Mouse (Mus musculus): ENCODE measurements around the gene S100a3. TPM values are rescaled to one million over a fixed set of nuclear protein-coding genes. Genes with fewer than 3 reads are reported as not detected.

S100a3 gene
- polyA plus RNA-seq, 1 experiment from 2014 or later, result 1.9 TPM

DNA sequence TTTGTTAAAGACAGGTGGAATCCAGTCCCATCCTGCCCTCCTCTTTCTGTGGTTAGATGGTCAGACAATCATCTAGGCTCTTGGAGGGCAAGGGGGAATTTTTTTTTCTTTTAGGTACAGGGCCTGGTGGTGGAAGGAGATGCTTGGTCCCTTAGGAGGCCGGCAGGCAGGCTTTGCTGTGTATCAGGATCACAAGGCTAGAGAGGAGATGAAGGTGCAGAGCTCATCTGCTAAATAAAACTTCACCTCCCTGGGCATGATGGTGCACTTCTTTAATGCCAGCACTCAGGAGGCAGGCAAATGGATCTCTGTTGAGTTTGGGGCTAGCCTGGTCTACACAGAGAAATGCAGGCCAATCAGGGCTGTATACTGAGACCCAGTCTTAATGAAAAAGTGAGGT, 55.5 kb downstream of the S100a3 start:
- H3K4me2 ChIP-seq, result no peak overlapping the region

DNA sequence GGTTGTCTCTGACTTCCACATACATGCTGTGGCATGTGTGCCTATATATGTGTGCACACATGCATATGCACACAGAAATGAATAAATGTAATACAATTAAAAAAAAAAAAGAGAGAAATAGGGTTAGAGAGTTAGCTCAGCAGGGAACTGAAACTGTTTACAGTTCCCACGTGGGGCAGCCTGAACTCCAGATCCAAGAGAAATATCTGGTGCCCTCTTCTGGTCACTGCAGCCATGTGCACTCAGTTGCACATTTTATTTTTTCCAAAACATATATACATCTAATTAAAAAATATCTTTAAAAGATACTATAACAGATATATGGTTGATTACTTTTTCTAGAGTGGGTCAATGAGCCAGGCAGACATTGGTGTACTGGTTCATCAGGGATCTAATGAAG, 57.2 kb downstream of the S100a3 start:
- Histone ChIP-seq H3K27ac (replicated peaks) (no peak overlapping the region), H3K36me3 (no peaks in the 10 kb centered on the region), H3K9ac (no peak overlapping the region), H3K4me2 (no peak overlapping the region), H3K4me3 (no peak overlapping the region), H3K27me3 (peaks cover 9% of the 10 kb centered on the region; the same call in 1 of the 2 replicates), H3K9me3 (no peaks in the 10 kb centered on the region), H3K4me1 (replicated peaks) (peaks cover 7% of the 10 kb centered on the region)
- WGBS, result 6% methylated on average over 1 of the region's 1 CpGs
- no peak for ATAC-seq (ENCODE audit: low read depth)

More for the DNA sequence above, 55.5 kb downstream of the S100a3 start:
- Histone ChIP-seq H3K27me3 (peaks cover 9% of the 10 kb centered on the region; the same call in 1 of the 2 replicates), H3K36me3 (no peaks in the 10 kb centered on the region), H3K4me1 (replicated peaks) (peaks cover 7% of the 10 kb centered on the region), H3K4me3 (no peak overlapping the region), H3K9me3 (no peaks in the 10 kb centered on the region), H3K27ac (replicated peaks) (no peak overlapping the region), H3K9ac (no peak overlapping the region)
- ATAC-seq (ENCODE audit: low read depth), result no peak
- WGBS, result 76% methylated on average over 1 of the region's 1 CpGs

DNA sequence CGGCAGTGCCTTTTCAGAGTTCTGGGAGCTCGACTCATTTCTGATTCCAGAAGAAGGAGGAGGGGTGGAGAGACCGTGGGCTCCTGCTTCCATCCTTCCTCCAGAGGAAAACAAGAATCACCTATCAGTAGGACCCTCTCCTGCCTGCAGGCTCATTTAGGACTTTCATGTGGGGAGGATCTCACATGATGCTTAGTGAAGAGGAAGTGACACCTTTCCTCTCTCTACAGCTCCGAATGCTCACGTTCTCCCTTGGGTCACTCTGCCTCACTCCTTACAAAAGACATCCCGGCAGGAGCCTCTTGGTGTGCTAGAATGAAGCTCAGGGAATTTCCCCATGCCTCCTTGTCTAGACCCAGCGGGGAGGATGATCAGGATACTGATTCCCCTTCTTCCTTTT, 61.2 kb downstream of the S100a3 start:
- Histone ChIP-seq H3K27ac (replicated peaks) (no peak overlapping the region), H3K9me3 (no peaks in the 10 kb centered on the region), H3K36me3 (no peaks in the 10 kb centered on the region), H3K9ac (no peak overlapping the region), H3K4me1 (replicated peaks) (peaks cover 18% of the 10 kb centered on the region), H3K4me2 (no peak overlapping the region), H3K27me3 (no peaks in the 10 kb centered on the region), H3K4me3 (no peak overlapping the region)
- no peak for ATAC-seq (ENCODE audit: low read depth)
- whole genome bisulfite sequencing, result 64% methylated on average over 7 of the region's 7 CpGs

DNA sequence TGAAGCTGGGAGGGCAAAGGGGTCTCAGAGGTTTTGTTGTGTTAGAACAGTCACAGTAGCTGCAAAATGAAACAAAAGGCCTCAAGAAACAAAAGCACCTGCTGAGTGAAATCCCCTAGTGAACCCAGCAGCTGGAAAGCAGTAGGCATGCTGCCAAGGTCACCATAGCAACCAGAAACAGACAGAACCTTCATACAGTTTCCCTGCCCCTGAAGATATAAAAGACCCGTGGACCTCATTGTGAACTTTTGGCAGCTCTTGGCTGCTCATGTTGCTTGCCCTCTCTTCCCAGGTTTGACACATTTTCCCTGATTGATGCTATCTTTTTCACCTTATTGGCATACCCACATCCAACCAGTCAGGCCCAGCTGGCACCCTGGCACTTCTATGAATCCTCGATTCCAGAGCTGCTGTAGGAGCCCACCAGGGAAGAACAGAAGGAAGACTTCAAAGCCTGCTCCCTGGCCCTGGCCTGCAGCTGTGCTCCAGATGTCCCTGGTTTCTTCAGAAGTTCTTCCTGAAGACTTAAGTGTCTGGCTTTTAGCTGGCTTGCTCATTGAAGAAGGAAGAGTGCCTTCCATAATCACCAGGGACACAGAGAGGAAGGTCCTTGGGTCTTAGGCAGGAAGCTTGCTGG, 63.2 kb downstream of the S100a3 start:
- no peak overlapping the region for H3K9ac ChIP-seq
- H3K27ac ChIP-seq (replicated peaks), result 0 out of 2 replicates have a peak overlapping the region, but pooled peaks have one; percentile 56
- no peaks in the 10 kb centered on the region for H3K9me3 ChIP-seq
- peaks cover 18% of the 10 kb centered on the region for H3K4me1 ChIP-seq (replicated peaks)
- H3K27me3 ChIP-seq, result no peaks in the 10 kb centered on the region
- no peaks in the 10 kb centered on the region for H3K36me3 ChIP-seq
- no peak overlapping the region for H3K4me2 ChIP-seq
- no peak overlapping the region for H3K4me3 ChIP-seq
- WGBS, result 17% methylated on average over 2 of the region's 2 CpGs
- ATAC-seq (ENCODE audit: low read depth), result peak; percentile 70

DNA sequence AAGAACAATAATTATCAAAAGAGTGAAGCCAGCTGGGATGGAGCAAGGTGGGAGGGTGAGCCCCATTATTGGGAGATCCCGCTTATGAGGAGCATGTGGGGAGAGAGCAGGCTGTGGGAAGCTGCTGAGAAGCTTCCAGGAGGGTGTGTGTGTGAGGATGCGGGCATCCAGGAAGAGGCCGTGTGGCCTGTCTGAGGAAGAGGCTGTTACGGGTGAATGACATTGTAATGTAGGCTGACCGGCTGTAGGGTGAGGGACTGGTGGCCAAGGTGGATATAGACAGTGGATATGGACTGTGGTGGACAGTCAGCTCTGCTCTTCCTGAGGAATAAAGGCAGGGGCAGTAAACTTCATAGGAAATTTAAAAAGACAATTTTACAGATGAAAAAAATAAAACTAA, 65.1 kb downstream of the S100a3 start:
- Histone ChIP-seq H3K27ac (replicated peaks) (no peak overlapping the region), H3K36me3 (no peaks in the 10 kb centered on the region), H3K4me3 (no peak overlapping the region), H3K9me3 (no peaks in the 10 kb centered on the region), H3K4me1 (replicated peaks) (peaks cover 18% of the 10 kb centered on the region), H3K4me2 (no peak overlapping the region), H3K9ac (no peak overlapping the region), H3K27me3 (no peaks in the 10 kb centered on the region)
- ATAC-seq (ENCODE audit: low read depth), result no peak
- WGBS, result 84% methylated on average over 5 of the region's 5 CpGs

DNA sequence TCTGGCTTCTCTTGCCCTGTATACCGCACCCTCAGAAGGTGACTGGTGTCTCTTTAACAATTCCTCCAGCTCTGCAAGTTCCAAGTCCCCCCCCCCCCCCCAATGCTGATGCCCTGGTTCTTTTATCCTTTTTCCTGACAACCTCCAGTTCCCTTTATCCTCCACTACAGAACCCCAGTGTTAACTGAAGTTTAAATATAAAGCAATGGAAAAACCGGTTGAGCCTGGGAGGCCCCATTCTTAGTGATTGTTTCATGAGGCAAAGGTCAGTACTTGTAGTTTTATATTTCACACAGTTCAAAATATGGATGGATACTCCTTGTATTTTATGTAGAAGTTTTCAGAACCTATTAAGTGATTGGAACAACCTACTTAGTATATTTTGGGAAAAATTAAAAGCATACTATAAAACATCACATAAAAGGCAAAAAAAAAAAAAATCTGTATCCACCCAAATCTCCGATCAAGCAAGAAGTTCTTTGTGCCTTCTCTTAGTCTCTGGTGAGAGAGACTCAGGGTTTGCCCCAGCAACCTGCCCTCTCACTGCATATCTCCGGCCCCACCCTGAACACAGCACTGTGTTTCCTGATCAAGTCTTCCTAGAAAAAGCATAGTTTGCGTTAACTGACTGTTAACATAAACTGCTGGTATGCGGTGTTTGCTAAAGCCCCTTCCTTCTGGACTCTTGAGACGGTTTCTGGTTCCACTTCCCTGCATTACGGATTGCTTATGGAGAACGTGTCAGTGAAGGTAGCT, 66.1 kb downstream of the S100a3 start:
- no peaks in the 10 kb centered on the region for H3K27me3 ChIP-seq
- ATAC-seq (ENCODE audit: low read depth), result no peak
- no peak overlapping the region for H3K4me3 ChIP-seq
- H3K4me1 ChIP-seq (replicated peaks), result peaks cover 18% of the 10 kb centered on the region
- 82% methylated on average over 9 of the region's 9 CpGs for WGBS
- no peak overlapping the region for H3K9ac ChIP-seq
- H3K4me2 ChIP-seq, result no peak overlapping the region
- H3K36me3 ChIP-seq, result no peaks in the 10 kb centered on the region
- H3K9me3 ChIP-seq, result no peaks in the 10 kb centered on the region
- no peak overlapping the region for H3K27ac ChIP-seq (replicated peaks)

DNA sequence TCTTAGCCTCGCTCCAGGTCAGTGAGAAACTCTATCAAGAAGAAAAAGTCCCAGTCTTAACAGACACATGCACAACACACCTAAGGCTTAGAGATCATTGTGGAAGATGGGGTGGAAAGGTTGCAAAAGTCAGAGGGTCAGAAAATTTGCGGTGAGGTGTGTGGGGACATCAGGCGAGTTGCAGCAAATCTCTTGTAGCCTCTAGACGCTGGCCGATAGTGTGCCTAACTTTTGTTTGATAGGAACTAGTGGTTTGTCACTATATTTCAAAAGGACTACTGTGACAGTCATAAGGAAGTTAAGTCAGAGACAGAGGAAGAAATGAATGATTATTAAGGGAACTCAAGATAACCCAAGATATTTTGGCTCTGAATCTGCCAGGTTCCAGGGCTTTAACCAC, 67.0 kb downstream of the S100a3 start:
- H3K4me3 ChIP-seq, result no peak overlapping the region
- 92% methylated on average over 5 of the region's 5 CpGs for WGBS
- no peaks in the 10 kb centered on the region for H3K36me3 ChIP-seq
- no peaks in the 10 kb centered on the region for H3K27me3 ChIP-seq
- H3K4me2 ChIP-seq, result no peak overlapping the region
- no peak overlapping the region for H3K9ac ChIP-seq
- peaks cover 18% of the 10 kb centered on the region for H3K4me1 ChIP-seq (replicated peaks)
- no peak overlapping the region for H3K27ac ChIP-seq (replicated peaks)
- no peaks in the 10 kb centered on the region for H3K9me3 ChIP-seq
- ATAC-seq (ENCODE audit: low read depth), result no peak

DNA sequence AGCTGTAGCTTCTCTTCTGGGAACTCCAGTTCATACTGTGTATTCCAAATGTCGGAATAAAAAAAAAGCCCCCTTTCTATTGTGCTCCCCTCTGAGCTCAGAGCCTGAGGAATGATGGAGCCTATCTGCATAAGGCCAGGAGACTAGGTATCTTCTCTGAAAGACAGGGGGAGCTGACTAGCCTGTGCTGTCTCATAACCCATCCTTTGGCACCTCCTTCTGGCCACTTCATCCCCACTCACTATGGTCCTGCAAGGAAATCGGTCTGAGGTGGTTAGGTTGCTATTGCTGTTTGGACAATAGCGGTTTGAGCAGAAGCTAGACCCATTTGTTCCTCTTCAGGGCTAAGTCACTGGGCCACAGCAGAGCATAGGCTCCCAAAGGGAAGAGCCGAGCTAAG, 67.4 kb downstream of the S100a3 start:
- Histone ChIP-seq H3K27ac (replicated peaks) (no peak overlapping the region), H3K36me3 (no peaks in the 10 kb centered on the region), H3K9me3 (no peaks in the 10 kb centered on the region), H3K4me3 (no peak overlapping the region), H3K9ac (no peak overlapping the region), H3K4me1 (replicated peaks) (peaks cover 18% of the 10 kb centered on the region), H3K4me2 (no peak overlapping the region), H3K27me3 (no peaks in the 10 kb centered on the region)
- no peak for ATAC-seq (ENCODE audit: low read depth)
- 60% methylated on average over 4 of the region's 4 CpGs for WGBS

DNA sequence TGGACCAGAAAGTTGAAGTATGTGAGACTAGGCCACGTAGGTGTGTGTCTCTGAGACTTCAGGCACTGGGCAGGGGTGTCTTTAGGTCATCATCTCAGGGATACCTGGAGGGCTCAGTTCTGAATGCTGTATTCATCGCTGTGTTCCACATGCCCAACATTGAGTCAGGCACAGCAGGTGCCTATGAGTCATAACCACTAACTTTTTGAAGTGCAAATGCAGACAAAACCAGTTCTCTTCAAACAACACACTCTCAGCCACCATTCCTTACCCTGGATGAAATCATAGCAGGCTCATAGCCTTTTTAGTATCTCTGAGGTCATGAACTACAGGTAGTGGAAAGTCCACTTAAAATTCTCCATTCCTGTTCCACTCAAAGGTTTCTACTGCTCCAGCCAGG, 68.9 kb downstream of the S100a3 start:
- H3K36me3 ChIP-seq, result no peaks in the 10 kb centered on the region
- no peaks in the 10 kb centered on the region for H3K27me3 ChIP-seq
- H3K9me3 ChIP-seq, result no peaks in the 10 kb centered on the region
- peaks cover 4% of the 10 kb centered on the region; the same call in 1 of the 2 replicates for H3K4me1 ChIP-seq (replicated peaks)
- H3K27ac ChIP-seq (replicated peaks), result no peak overlapping the region
- no peak overlapping the region for H3K4me2 ChIP-seq
- 72% methylated on average over 2 of the region's 2 CpGs for WGBS
- H3K9ac ChIP-seq, result no peak overlapping the region
- H3K4me3 ChIP-seq, result no peak overlapping the region
- ATAC-seq (ENCODE audit: low read depth), result no peak

DNA sequence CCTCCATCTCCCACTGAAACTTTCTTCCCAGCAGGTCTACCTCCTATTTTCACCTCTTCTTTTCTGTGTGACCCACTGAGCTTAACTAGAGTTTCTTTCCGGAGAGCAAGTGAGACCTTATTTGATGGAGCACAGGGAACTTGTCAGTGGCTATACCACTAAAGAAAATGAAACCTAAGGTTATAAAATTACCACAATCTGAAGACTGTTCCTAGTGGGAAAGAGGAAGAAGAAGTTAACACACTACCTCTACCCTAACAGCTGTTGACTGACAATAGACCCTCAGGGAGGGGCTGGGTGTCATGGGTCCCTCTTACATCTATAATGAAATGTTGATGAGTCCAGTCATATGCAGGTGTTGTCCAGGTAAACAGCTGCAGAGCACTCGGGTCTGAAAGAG, 71.6 kb downstream of the S100a3 start:
- Histone ChIP-seq H3K9me3 (no peaks in the 10 kb centered on the region), H3K27ac (replicated peaks) (no peak overlapping the region), H3K4me1 (replicated peaks) (no peaks in the 10 kb centered on the region), H3K27me3 (no peaks in the 10 kb centered on the region), H3K4me3 (no peak overlapping the region), H3K9ac (no peak overlapping the region), H3K36me3 (no peaks in the 10 kb centered on the region), H3K4me2 (no peak overlapping the region)
- ATAC-seq (ENCODE audit: low read depth), result no peak
- WGBS, result 83% methylated on average over 2 of the region's 2 CpGs

DNA sequence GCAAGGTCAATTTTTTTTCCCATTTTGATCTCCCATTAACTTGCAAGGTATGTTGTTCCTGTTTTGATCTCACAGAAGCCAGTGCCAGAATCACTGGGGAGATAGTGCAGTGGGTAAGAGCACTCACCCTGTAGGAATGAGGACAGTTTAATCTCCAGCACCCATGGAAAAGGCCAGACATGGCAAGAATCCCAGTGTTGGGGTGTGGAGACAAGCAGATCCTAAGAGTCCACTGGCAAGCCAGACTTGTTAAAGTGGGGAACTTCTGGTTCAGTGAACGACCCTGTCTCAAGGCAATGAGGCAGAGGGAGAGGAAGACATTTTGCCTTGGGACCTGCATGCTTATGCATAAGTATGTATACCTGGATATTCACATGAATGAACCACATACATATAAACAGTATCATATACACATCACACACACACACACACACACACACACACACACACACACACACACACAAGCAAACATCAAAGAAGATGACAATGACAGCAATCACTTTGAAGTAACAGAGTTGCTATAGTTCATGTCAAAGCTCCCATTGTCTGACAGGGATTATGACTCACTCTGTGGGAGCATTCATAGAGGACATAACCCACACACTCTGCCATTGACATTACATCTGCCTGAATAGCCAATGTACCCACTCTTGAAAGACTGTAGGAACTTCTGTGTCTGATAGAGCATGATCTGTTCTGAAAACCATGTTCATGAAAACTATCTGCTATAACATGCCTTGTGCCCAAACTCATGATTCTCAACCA, 78.3 kb downstream of the S100a3 start:
- Histone ChIP-seq H3K4me2 (no peak overlapping the region), H3K9ac (no peak overlapping the region), H3K27ac (replicated peaks) (no peak overlapping the region), H3K4me3 (no peak overlapping the region), H3K36me3 (no peaks in the 10 kb centered on the region), H3K27me3 (no peaks in the 10 kb centered on the region), H3K4me1 (replicated peaks) (no peaks in the 10 kb centered on the region), H3K9me3 (no peaks in the 10 kb centered on the region)
- 71% methylated on average over 1 of the region's 1 CpGs for whole genome bisulfite sequencing
- ATAC-seq (ENCODE audit: low read depth), result no peak

DNA sequence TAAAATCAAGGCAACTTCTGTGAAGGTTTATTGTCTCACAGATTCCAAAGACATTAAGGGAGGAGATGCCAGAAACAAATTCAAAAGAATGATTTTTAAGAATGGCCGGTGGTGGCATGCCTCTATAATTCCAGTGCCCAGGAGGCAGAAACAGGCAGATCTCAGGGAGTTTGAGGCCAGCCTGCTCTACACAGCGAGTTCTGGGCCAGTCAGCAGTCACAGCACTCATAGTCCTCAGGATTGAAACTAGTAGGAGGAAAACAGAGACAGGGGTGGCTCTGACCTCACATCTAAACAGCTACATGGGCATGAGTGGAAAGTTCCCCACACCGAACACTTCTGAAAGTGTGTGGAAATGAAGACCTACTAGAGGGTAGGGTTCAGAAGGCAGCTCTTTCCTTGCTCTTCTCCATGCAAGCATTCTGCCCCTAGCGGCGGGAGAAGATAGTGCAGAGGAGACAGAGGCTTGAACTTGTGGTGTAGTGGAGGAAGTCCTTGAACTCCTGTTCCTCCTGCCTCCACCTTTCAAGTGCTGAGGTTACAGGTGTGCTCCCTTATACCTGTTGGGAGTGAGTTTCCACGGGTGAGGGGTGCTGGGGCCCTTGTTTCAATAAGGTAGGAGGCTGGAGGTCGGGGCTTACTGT, 79.3 kb downstream of the S100a3 start:
- Histone ChIP-seq H3K27ac (replicated peaks) (no peak overlapping the region), H3K4me1 (replicated peaks) (no peaks in the 10 kb centered on the region), H3K36me3 (no peaks in the 10 kb centered on the region), H3K4me2 (no peak overlapping the region), H3K4me3 (no peak overlapping the region), H3K9me3 (no peaks in the 10 kb centered on the region), H3K27me3 (no peaks in the 10 kb centered on the region), H3K9ac (no peak overlapping the region)
- 54% methylated on average over 7 of the region's 7 CpGs for WGBS
- ATAC-seq (ENCODE audit: low read depth), result no peak
